Mouse (Mus musculus) MEL (cell line): ENCODE measurements around the gene Elp6. TPM values are rescaled to one million over a fixed set of nuclear protein-coding genes. Genes with fewer than 3 reads are reported as not detected.

ENCODE experiments used
- DNase-seq: peaks from one replicate; pipeline ENCODE4 v3.0.0; 2011; ENCODE audit warnings: low read depth, low spot score
- H3K27ac ChIP-seq: 2 replicates; pipeline ENCODE4 v1.5.1; 2012; ENCODE audit warnings: low read depth, mild to moderate bottlenecking, control low read depth, low read length, moderate library complexity; ENCODE audit not compliant: control insufficient read depth
- H3K27me3 ChIP-seq, 2 experiments: fragments of 150-350 bp in 1 of 2; sonication (generic) in 1 of 2; 2 replicates each; pipeline ENCODE4 v1.6.1; 2012; ENCODE audit warnings: low read length in 2 of 2, mild to moderate bottlenecking in 2 of 2, improper control_type of control experiment in 1 of 2, moderate library complexity in 1 of 2; ENCODE audit not compliant: insufficient read depth in 2 of 2, control insufficient read depth in 1 of 2
- H3K36me3 ChIP-seq, 2 experiments: 2 replicates each; pipeline ENCODE4 v1.6.1; 2012 to 2014; ENCODE audit warnings: low read length in 2 of 2, improper control_type of control experiment in 1 of 2, inconsistent platforms in 1 of 2, mild to moderate bottlenecking in 1 of 2; ENCODE audit not compliant: insufficient read depth in 2 of 2, control insufficient read depth in 1 of 2
- H3K4me1 ChIP-seq, 2 experiments: fragments of 150-350 bp in 1 of 2; sonication (generic) in 1 of 2; 2 replicates each; pipeline ENCODE4 v1.6.1; 2012; ENCODE audit warnings: low read length in 2 of 2, improper control_type of control experiment in 1 of 2, mild to moderate bottlenecking in 1 of 2; ENCODE audit not compliant: insufficient read depth in 2 of 2, control insufficient read depth in 1 of 2
- H3K4me3 ChIP-seq, 2 experiments: fragments of 150-350 bp in 1 of 2; sonication (generic) in 1 of 2; 2 replicates each; pipeline ENCODE4 v1.5.1; 2012; ENCODE audit warnings: low read depth in 2 of 2, low read length in 2 of 2, mild to moderate bottlenecking in 2 of 2, moderate library complexity in 2 of 2, control low read depth in 1 of 2, improper control_type of control experiment in 1 of 2; ENCODE audit not compliant: control insufficient read depth in 1 of 2, insufficient read depth in 1 of 2
- H3K79me2 ChIP-seq: 2 replicates; pipeline ENCODE4 v1.6.1; 2012; ENCODE audit warnings: mild to moderate bottlenecking, low read length, moderate library complexity; ENCODE audit not compliant: control insufficient read depth, poor library complexity, insufficient read depth
- H3K9ac ChIP-seq: 2 replicates; pipeline ENCODE4 v1.6.1; 2012; ENCODE audit warnings: low read depth, mild to moderate bottlenecking, control low read depth, low read length, moderate library complexity; ENCODE audit not compliant: control insufficient read depth, poor library complexity, severe bottlenecking
- H3K9me3 ChIP-seq: fragments of 150-350 bp; sonication (generic); replicated peaks from 2 replicates; pipeline ENCODE4 v1.6.1; 2012; ENCODE audit warnings: mild to moderate bottlenecking, low read length, improper control_type of control experiment, moderate library complexity; ENCODE audit not compliant: insufficient read depth
- BHLHE40 ChIP-seq: IDR thresholded peaks from 2 replicates; pipeline ENCODE4 v1.6.1; 2012; ENCODE audit warnings: low read depth, mild to moderate bottlenecking, inconsistent platforms, low read length, improper control_type of control experiment, borderline replicate concordance
- CHD1 ChIP-seq: IDR thresholded peaks from 2 replicates; pipeline ENCODE4 v1.6.1; 2012; ENCODE audit warnings: low read depth, mild to moderate bottlenecking, inconsistent platforms, low read length, improper control_type of control experiment
- CHD2 ChIP-seq: IDR thresholded peaks from 2 replicates; pipeline ENCODE4 v1.6.1; 2011; ENCODE audit warnings: low read length, improper control_type of control experiment
- CTCF ChIP-seq, 3 experiments: IDR thresholded peaks in 2 of 3; conservative IDR thresholded peaks in 1 of 3; 2 replicates each; pipeline ENCODE4 v1.5.1; 2011 to 2012; ENCODE audit warnings: low read length in 3 of 3, low read depth in 2 of 3, mild to moderate bottlenecking in 2 of 3, improper control_type of control experiment in 1 of 3, inconsistent platforms in 1 of 3, mixed read lengths in 1 of 3, moderate library complexity in 1 of 3; ENCODE audit not compliant: control insufficient read depth in 1 of 3, insufficient read depth in 1 of 3, poor library complexity in 1 of 3, severe bottlenecking in 1 of 3
- E2F4 ChIP-seq: IDR thresholded peaks from 2 replicates; pipeline ENCODE4 v1.6.1; 2011; ENCODE audit warnings: low read depth, low read length, improper control_type of control experiment, borderline replicate concordance
- ETS1 ChIP-seq: IDR thresholded peaks from 2 replicates; pipeline ENCODE4 v1.6.1; 2012; ENCODE audit warnings: low read depth, mild to moderate bottlenecking, inconsistent platforms, low read length, improper control_type of control experiment, moderate library complexity
- GABPA ChIP-seq: IDR thresholded peaks from 2 replicates; pipeline ENCODE4 v1.6.1; 2012; ENCODE audit warnings: low read depth, mild to moderate bottlenecking, inconsistent platforms, low read length, improper control_type of control experiment, moderate library complexity
- GATA1 ChIP-seq: IDR thresholded peaks from 2 replicates; pipeline ENCODE4 v1.6.1; 2011; ENCODE audit warnings: low read depth, low read length, improper control_type of control experiment
- KAT2A ChIP-seq: conservative IDR thresholded peaks from 2 replicates; pipeline ENCODE4 v1.6.1; 2012; ENCODE audit warnings: low read depth, low read length, improper control_type of control experiment, inconsistent platforms
- MAFK ChIP-seq: IDR thresholded peaks from 2 replicates; pipeline ENCODE4 v1.6.1; 2011; ENCODE audit warnings: low read depth, mild to moderate bottlenecking, low read length, improper control_type of control experiment, borderline replicate concordance
- MAZ ChIP-seq: IDR thresholded peaks from 2 replicates; pipeline ENCODE4 v1.6.1; 2012; ENCODE audit warnings: low read depth, mild to moderate bottlenecking, inconsistent platforms, low read length, improper control_type of control experiment
- MEF2A ChIP-seq: IDR thresholded peaks from 2 replicates; pipeline ENCODE4 v1.6.1; 2014; ENCODE audit warnings: low read depth, mild to moderate bottlenecking, inconsistent platforms, low read length, improper control_type of control experiment; ENCODE audit not compliant: poor library complexity, insufficient replicate concordance, severe bottlenecking; ENCODE audit errors: extremely low read depth
- MXI1 ChIP-seq: IDR thresholded peaks from 2 replicates; pipeline ENCODE4 v1.6.1; 2011; ENCODE audit warnings: mild to moderate bottlenecking, low read depth, low read length, improper control_type of control experiment
- POLR2A ChIP-seq, 2 experiments: IDR thresholded peaks; 2 replicates each; pipeline ENCODE4 v1.6.1; 2011 to 2012; ENCODE audit warnings: low read length in 2 of 2, mild to moderate bottlenecking in 2 of 2, control low read depth in 1 of 2, improper control_type of control experiment in 1 of 2, low read depth in 1 of 2, moderate library complexity in 1 of 2; ENCODE audit not compliant: control insufficient read depth in 1 of 2, insufficient read depth in 1 of 2, poor library complexity in 1 of 2
- POLR2AphosphoS2 ChIP-seq: IDR thresholded peaks from 2 replicates; pipeline ENCODE4 v1.6.1; 2011; ENCODE audit warnings: low read length, improper control_type of control experiment
- RAD21 ChIP-seq: IDR thresholded peaks from 2 replicates; pipeline ENCODE4 v1.6.1; 2011; ENCODE audit warnings: mild to moderate bottlenecking, low read depth, low read length, improper control_type of control experiment
- RCOR1 ChIP-seq: IDR thresholded peaks from 2 replicates; pipeline ENCODE4 v1.6.1; 2012; ENCODE audit warnings: low read depth, mild to moderate bottlenecking, inconsistent platforms, low read length, improper control_type of control experiment
- SMC3 ChIP-seq: IDR thresholded peaks from 2 replicates; pipeline ENCODE4 v1.6.1; 2011; ENCODE audit warnings: low read depth, low read length, improper control_type of control experiment
- TBP ChIP-seq: IDR thresholded peaks from 2 replicates; pipeline ENCODE4 v1.8.0; 2011; ENCODE audit warnings: low read depth, low read length, improper control_type of control experiment
- TCF12 ChIP-seq: IDR thresholded peaks from 2 replicates; pipeline ENCODE4 v1.6.1; 2014; ENCODE audit warnings: low read depth, mild to moderate bottlenecking, inconsistent platforms, low read length, improper control_type of control experiment, moderate library complexity
- UBTF ChIP-seq: IDR thresholded peaks from 2 replicates; pipeline ENCODE4 v1.6.1; 2012; ENCODE audit warnings: low read depth, mild to moderate bottlenecking, inconsistent platforms, low read length, improper control_type of control experiment, moderate library complexity, borderline replicate concordance; ENCODE audit not compliant: insufficient read depth
- ZC3H11A ChIP-seq: IDR thresholded peaks from 2 replicates; pipeline ENCODE4 v1.6.1; 2012; ENCODE audit warnings: low read depth, mild to moderate bottlenecking, inconsistent platforms, low read length, improper control_type of control experiment
- ZKSCAN1 ChIP-seq: IDR thresholded peaks from 2 replicates; pipeline ENCODE4 v1.6.1; 2012; ENCODE audit warnings: low read depth, mild to moderate bottlenecking, inconsistent platforms, low read length, improper control_type of control experiment, moderate library complexity
- ZMIZ1 ChIP-seq: IDR thresholded peaks from 2 replicates; pipeline ENCODE4 v1.6.1; 2012; ENCODE audit warnings: low read depth, mild to moderate bottlenecking, inconsistent platforms, low read length, improper control_type of control experiment, moderate library complexity
- ZNF384 ChIP-seq: IDR thresholded peaks from 2 replicates; pipeline ENCODE4 v1.6.1; 2012; ENCODE audit warnings: low read depth, mild to moderate bottlenecking, inconsistent platforms, low read length, improper control_type of control experiment
- polyA plus RNA-seq, 2 experiments: library from polyadenylated mRNA; stranded (reverse) in 1 of 2; unstranded in 1 of 2; fragments of >175 nt in 1 of 2; fragments of >200 nt in 1 of 2; gene quantifications; 2 replicates each; pipeline versions ENCODE4 v1.2.1 to v1.2.4; 2012; ENCODE audit warnings: low replicate concordance in 2 of 2, low read depth in 1 of 2; ENCODE audit not compliant: insufficient read length in 2 of 2, insufficient read depth in 1 of 2, missing spikeins in 1 of 2
- total RNA-seq: library from RNA; depleted of rRNA; stranded (reverse); fragments of 300-350 nt; gene quantifications from 2 replicates; pipeline ENCODE4 v1.2.3, GENCODE M21; 2012

Elp6 gene
- total and polyA plus RNA-seq, 3 experiments, result 29.6 to 34.6 TPM; not detected in 1

- TF ChIP-seq RAD21 (peak; percentile 3; the same call in 1 of the 2 replicates), ZKSCAN1 (no peak), ZNF384 (peak; percentile 28; the same call in 1 of the 2 replicates), MAFK (no peak), RCOR1 (no peak), SMC3 (peak; percentile 33), CTCF (IDR thresholded peaks at IDR 0.05 in 2 of 3, conservative IDR thresholded peaks at IDR 0.05 in 1 of 3; ENCODE audit: control insufficient read depth in 1 of 3, insufficient read depth in 1 of 3, low read depth in 2 of 3, low read length in 3 of 3, poor library complexity in 1 of 3, severe bottlenecking in 1 of 3) (peak; percentile 38 to 70 (median 56)), POLR2AphosphoS2 (no peak)
- TF ChIP-seq, all 39 proteins: peak for 4
- Histone ChIP-seq H3K27ac (peak overlapping the region; percentile 70), H3K9me3 (no peaks in the 10 kb centered on the region), H3K36me3 (peaks cover 0 to 3% of the 10 kb centered on the region in 2 experiments; a peak in 2 of 4 replicates), H3K4me3 (peak overlapping the region; percentile 57 to 72), H3K27me3 (no peaks in the 10 kb centered on the region), H3K79me2 (peaks cover 8% of the 10 kb centered on the region), H3K4me1 (peaks cover 3 to 10% of the 10 kb centered on the region in 2 experiments), H3K9ac (peak overlapping the region; percentile 74)
- DNase-seq, result peak; percentile 81
These were observed 457 bp upstream of the Elp6 start for GRCm38 (mm10) chr9:110304516-110304915.

GRCm38 (mm10) chr9:110306371-110306770 lies 1.4 kb downstream of the Elp6 start:
- no peak overlapping the region for H3K27ac ChIP-seq
- peaks cover 3 to 10% of the 10 kb centered on the region in 2 experiments for H3K4me1 ChIP-seq
- TF ChIP-seq TCF12, result no peak
- no peak for TF ChIP-seq SMC3
- H3K27me3 ChIP-seq, result no peaks in the 10 kb centered on the region
- no peaks in the 10 kb centered on the region for H3K9me3 ChIP-seq
- H3K4me3 ChIP-seq, result peak overlapping the region in 1 of 2 experiments; percentile 72; a peak in 2 of 4 replicates
- no peak for DNase-seq
- peaks cover 3% of the 10 kb centered on the region in 2 experiments for H3K36me3 ChIP-seq
- no peak overlapping the region for H3K9ac ChIP-seq
- H3K79me2 ChIP-seq, result peaks cover 8% of the 10 kb centered on the region

- TF ChIP-seq MXI1 (no peak), MEF2A (no peak), TBP (no peak), ZC3H11A (no peak), GABPA (no peak), ZNF384 (no peak), KAT2A (no peak), MAFK (no peak), UBTF (no peak), SMC3 (no peak), CHD2 (no peak), GATA1 (no peak), ZMIZ1 (no peak), CHD1 (no peak), MAZ (no peak), ETS1 (no peak), BHLHE40 (no peak), E2F4 (no peak), POLR2A (IDR thresholded peaks at IDR 0.05; ENCODE audit: control insufficient read depth in 1 of 2, insufficient read depth in 1 of 2, low read depth in 1 of 2, low read length in 2 of 2, poor library complexity in 1 of 2) (no peak)
- Histone ChIP-seq H3K9me3 (no peaks in the 10 kb centered on the region), H3K79me2 (no peaks in the 10 kb centered on the region), H3K4me1 (no peaks in the 10 kb centered on the region), H3K27me3 (no peaks in the 10 kb centered on the region), H3K9ac (no peak overlapping the region), H3K4me3 (no peak overlapping the region), H3K36me3 (peaks cover 0 to 5% of the 10 kb centered on the region in 2 experiments; a peak in 2 of 4 replicates), H3K27ac (no peak overlapping the region)
- peak; percentile 63 for DNase-seq
These were observed 9.7 kb downstream of the Elp6 start for GRCm38 (mm10) chr9:110314706-110315105.
